Mouse (Mus musculus) skeletal muscle tissue, adult 2 months (tissue): ENCODE measurements around the gene Sbno1.

Experiments
- DNase-seq: peaks from one replicate; pipeline ENCODE4 v3.0.0-alpha.2; 2012; ENCODE audit warnings: low read depth, low spot score

The Sbno1 gene

DNA sequence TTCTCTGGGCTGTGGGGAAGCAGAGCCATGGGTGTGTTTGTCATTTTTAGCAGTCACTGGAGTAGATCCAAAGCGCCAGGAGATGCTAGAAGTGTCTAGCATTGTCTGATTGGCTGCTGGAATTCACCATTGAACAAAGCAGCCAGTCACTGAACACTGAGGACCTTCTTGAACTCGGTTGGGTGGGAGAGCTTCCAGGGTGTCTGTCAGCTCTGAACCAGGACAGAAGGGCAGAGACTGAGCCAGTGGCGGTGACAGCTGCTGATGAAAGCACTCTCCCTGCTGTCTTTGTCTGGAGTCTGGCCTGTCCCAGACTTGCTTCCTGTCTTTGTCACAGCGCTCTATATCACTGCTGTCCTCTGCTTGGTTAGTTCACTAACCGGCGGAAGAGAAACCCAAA lies 91.4 kb downstream of the Sbno1 start:
- DNase-seq: no peak

DNA sequence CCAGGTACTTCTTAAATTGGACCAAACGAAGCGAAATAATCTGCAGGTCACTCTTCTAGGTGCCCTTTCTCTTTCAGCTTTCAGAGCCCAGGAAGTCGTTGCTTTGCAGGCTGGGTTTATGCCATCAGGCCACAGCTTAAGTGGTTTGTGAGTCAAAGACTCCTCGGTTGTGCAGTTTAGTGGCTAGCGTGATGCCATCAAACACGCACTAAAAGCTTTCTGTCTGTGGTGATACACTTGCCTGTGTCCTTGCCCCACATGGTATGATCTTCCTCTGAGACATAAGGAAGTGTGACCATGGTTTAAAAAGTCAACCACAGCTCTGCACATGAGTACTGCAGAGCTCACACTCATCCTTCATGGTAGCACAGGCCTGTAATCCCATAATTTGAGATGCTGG lies 95.7 kb downstream of the Sbno1 start:
- no peak for DNase-seq

GRCm38 (mm10) chr5:124327510-124328364 lies 98.1 kb downstream of the Sbno1 start, which contains the start of the genes Mphosph9 and 2810006K23Rik:
Gene Mphosph9 (minus strand): TSS chr5:124327972.
Gene 2810006K23Rik (plus strand): TSS chr5:124328089.
- peak; percentile 100 for DNase-seq

GRCm38 (mm10) chr5:124326829-124327228 lies 99.0 kb downstream of the Sbno1 start:
- DNase-seq: no peak
